Mouse (Mus musculus): ENCODE measurements at regions not wholly inside any gene's neighbourhood (a gene's known extent, or its start where the extent isn't known, plus 50 kb on each side); places are given as distances from the start of the nearest gene placed in this dataset.

GRCm38 (mm10) chr11:18821384-18821783, 197.4 kb downstream of the Meis1 start:
- no peak overlapping the region for H3K4me3 ChIP-seq
- H3K9me3 ChIP-seq: no peaks in the 10 kb centered on the region
- 55% methylated on average over 1 of the region's 1 CpGs for WGBS
- no peak for ATAC-seq (ENCODE audit: low FRiP score, low read depth)
- H3K4me1 ChIP-seq: no peaks in the 10 kb centered on the region
- no peak overlapping the region for H3K27ac ChIP-seq
- H3K9ac ChIP-seq: no peak overlapping the region
- no peaks in the 10 kb centered on the region for H3K27me3 ChIP-seq (replicated peaks)
- no peak overlapping the region for H3K4me2 ChIP-seq (replicated peaks)
- no peaks in the 10 kb centered on the region for H3K36me3 ChIP-seq

GRCm38 (mm10) chr11:18814110-18814509, 204.7 kb downstream of the Meis1 start:
- H3K9ac ChIP-seq: no peak overlapping the region
- no peak overlapping the region for H3K4me3 ChIP-seq
- no peak overlapping the region for H3K27ac ChIP-seq
- ATAC-seq (ENCODE audit: low FRiP score, low read depth): no peak
- H3K9me3 ChIP-seq: no peaks in the 10 kb centered on the region
- no peak overlapping the region for H3K4me2 ChIP-seq (replicated peaks)
- H3K27me3 ChIP-seq (replicated peaks): no peaks in the 10 kb centered on the region
- 93% methylated on average over 3 of the region's 3 CpGs for WGBS
- no peaks in the 10 kb centered on the region for H3K36me3 ChIP-seq
- H3K4me1 ChIP-seq: no peaks in the 10 kb centered on the region

- Histone ChIP-seq H3K27me3 (replicated peaks) (no peaks in the 10 kb centered on the region), H3K4me2 (replicated peaks) (no peak overlapping the region), H3K4me3 (no peak overlapping the region), H3K9me3 (no peaks in the 10 kb centered on the region), H3K4me1 (0 out of 2 replicates have a peak, but pooled peaks cover 5% of the 10 kb centered on the region), H3K27ac (no peak overlapping the region), H3K9ac (no peak overlapping the region), H3K36me3 (no peaks in the 10 kb centered on the region)
- no peak for ATAC-seq (ENCODE audit: low FRiP score, low read depth)
- 92% methylated on average over 3 of the region's 3 CpGs for WGBS
Observed at GRCm38 (mm10) chr11:18767479-18767878, 251.3 kb downstream of the Meis1 start.

GRCm38 (mm10) chr11:18766458-18767016, 252.2 kb downstream of the Meis1 start:
- H3K4me2 ChIP-seq (replicated peaks): no peak overlapping the region
- H3K9ac ChIP-seq: no peak overlapping the region
- 0 out of 2 replicates have a peak, but pooled peaks cover 5% of the 10 kb centered on the region for H3K4me1 ChIP-seq
- H3K4me3 ChIP-seq: no peak overlapping the region
- H3K27me3 ChIP-seq (replicated peaks): no peaks in the 10 kb centered on the region
- 59% methylated on average over 6 of the region's 6 CpGs for WGBS
- no peak overlapping the region for H3K27ac ChIP-seq
- H3K9me3 ChIP-seq: no peaks in the 10 kb centered on the region
- no peak for ATAC-seq (ENCODE audit: low FRiP score, low read depth)
- H3K36me3 ChIP-seq: no peaks in the 10 kb centered on the region

GRCm38 (mm10) chr11:18758591-18759074, 260.2 kb downstream of the Meis1 start:
- Histone ChIP-seq H3K36me3 (no peaks in the 10 kb centered on the region), H3K4me1 (peaks cover 21% of the 10 kb centered on the region), H3K27ac (no peak overlapping the region), H3K9me3 (no peaks in the 10 kb centered on the region), H3K4me2 (replicated peaks) (no peak overlapping the region), H3K9ac (no peak overlapping the region), H3K27me3 (replicated peaks) (no peaks in the 10 kb centered on the region), H3K4me3 (no peak overlapping the region)
- 38% methylated on average over 6 of the region's 6 CpGs for WGBS
- no peak for ATAC-seq (ENCODE audit: low FRiP score, low read depth)

GRCm38 (mm10) chr11:18756576-18756975, 262.2 kb downstream of the Meis1 start:
- no peaks in the 10 kb centered on the region for H3K9me3 ChIP-seq
- 18% methylated on average over 1 of the region's 1 CpGs for WGBS
- no peak overlapping the region for H3K4me3 ChIP-seq
- no peaks in the 10 kb centered on the region for H3K36me3 ChIP-seq
- H3K27ac ChIP-seq: no peak overlapping the region
- H3K9ac ChIP-seq: no peak overlapping the region
- H3K4me2 ChIP-seq (replicated peaks): peak overlapping the region; percentile 10; the same call in 1 of the 2 replicates
- no peak for ATAC-seq (ENCODE audit: low FRiP score, low read depth)
- no peaks in the 10 kb centered on the region for H3K27me3 ChIP-seq (replicated peaks)
- H3K4me1 ChIP-seq: peaks cover 28% of the 10 kb centered on the region

- H3K27ac ChIP-seq: no peak overlapping the region; the same call in 1 of the 2 replicates
- H3K36me3 ChIP-seq: no peaks in the 10 kb centered on the region
- H3K27me3 ChIP-seq (replicated peaks): no peaks in the 10 kb centered on the region
- peak overlapping the region; percentile 53 for H3K4me2 ChIP-seq (replicated peaks)
- 21% methylated on average over 9 of the region's 9 CpGs for WGBS
- peaks cover 41% of the 10 kb centered on the region for H3K4me1 ChIP-seq
- H3K4me3 ChIP-seq: no peak overlapping the region
- ATAC-seq (ENCODE audit: low FRiP score, low read depth): no peak
- H3K9ac ChIP-seq: peak overlapping the region; percentile 48; the same call in 1 of the 2 replicates
- no peaks in the 10 kb centered on the region for H3K9me3 ChIP-seq
Observed at GRCm38 (mm10) chr11:18754732-18755525, 263.9 kb downstream of the Meis1 start.

GRCm38 (mm10) chr11:18753856-18754255, 264.9 kb downstream of the Meis1 start:
- Histone ChIP-seq H3K4me3 (peak overlapping the region; percentile 13), H3K27me3 (replicated peaks) (no peaks in the 10 kb centered on the region), H3K4me1 (peaks cover 51% of the 10 kb centered on the region), H3K4me2 (replicated peaks) (peak overlapping the region; percentile 53), H3K9me3 (no peaks in the 10 kb centered on the region), H3K9ac (peak overlapping the region; percentile 41; the same call in 1 of the 2 replicates), H3K27ac (peak overlapping the region; percentile 59; the same call in 1 of the 2 replicates), H3K36me3 (no peaks in the 10 kb centered on the region)
- peak; percentile 33; the same call in 1 of the 2 replicates for ATAC-seq (ENCODE audit: low FRiP score, low read depth)
- WGBS: 7% methylated on average over 9 of the region's 9 CpGs

GRCm38 (mm10) chr11:18753246-18753645, 265.5 kb downstream of the Meis1 start:
- no peaks in the 10 kb centered on the region for H3K9me3 ChIP-seq
- H3K4me3 ChIP-seq: no peak overlapping the region
- no peak for ATAC-seq (ENCODE audit: low FRiP score, low read depth)
- H3K4me2 ChIP-seq (replicated peaks): peak overlapping the region; percentile 59; the same call in 1 of the 2 replicates
- 57% methylated on average over 1 of the region's 1 CpGs for WGBS
- H3K27ac ChIP-seq: no peak overlapping the region
- H3K9ac ChIP-seq: no peak overlapping the region
- H3K36me3 ChIP-seq: no peaks in the 10 kb centered on the region
- no peaks in the 10 kb centered on the region for H3K27me3 ChIP-seq (replicated peaks)
- peaks cover 55% of the 10 kb centered on the region for H3K4me1 ChIP-seq

GRCm38 (mm10) chr11:18752512-18752911, 266.3 kb downstream of the Meis1 start:
- no peak overlapping the region for H3K4me3 ChIP-seq
- H3K27me3 ChIP-seq (replicated peaks): no peaks in the 10 kb centered on the region
- no peaks in the 10 kb centered on the region for H3K9me3 ChIP-seq
- peaks cover 61% of the 10 kb centered on the region for H3K4me1 ChIP-seq
- 22% methylated on average over 2 of the region's 2 CpGs for WGBS
- peak overlapping the region; percentile 59; the same call in 1 of the 2 replicates for H3K4me2 ChIP-seq (replicated peaks)
- H3K27ac ChIP-seq: no peak overlapping the region; the same call in 1 of the 2 replicates
- ATAC-seq (ENCODE audit: low FRiP score, low read depth): no peak
- H3K36me3 ChIP-seq: no peaks in the 10 kb centered on the region
- H3K9ac ChIP-seq: 0 out of 2 replicates have a peak overlapping the region, but pooled peaks have one; percentile 21

- Histone ChIP-seq H3K9ac (peak overlapping the region; percentile 45; the same call in 1 of the 2 replicates), H3K9me3 (no peaks in the 10 kb centered on the region), H3K4me3 (0 out of 2 replicates have a peak overlapping the region, but pooled peaks have one; percentile 16), H3K36me3 (no peaks in the 10 kb centered on the region), H3K27me3 (replicated peaks) (no peaks in the 10 kb centered on the region), H3K4me2 (replicated peaks) (peak overlapping the region; percentile 59), H3K4me1 (peaks cover 69% of the 10 kb centered on the region), H3K27ac (peak overlapping the region; percentile 59)
- 9% methylated on average over 20 of the region's 20 CpGs for WGBS
- ATAC-seq (ENCODE audit: low FRiP score, low read depth): no peak
Observed at GRCm38 (mm10) chr11:18750911-18751841, 267.6 kb downstream of the Meis1 start.

All from neural tube, embryonic 12.5 days (tissue).